Mouse (Mus musculus): ENCODE measurements around the gene Olfr1506.
"Not testable (repeated sequence)": the region's sequence is repeated elsewhere in the genome, so short reads cannot be mapped to it uniquely, and the experiment has no call there.

Olfr1506 gene

DNA sequence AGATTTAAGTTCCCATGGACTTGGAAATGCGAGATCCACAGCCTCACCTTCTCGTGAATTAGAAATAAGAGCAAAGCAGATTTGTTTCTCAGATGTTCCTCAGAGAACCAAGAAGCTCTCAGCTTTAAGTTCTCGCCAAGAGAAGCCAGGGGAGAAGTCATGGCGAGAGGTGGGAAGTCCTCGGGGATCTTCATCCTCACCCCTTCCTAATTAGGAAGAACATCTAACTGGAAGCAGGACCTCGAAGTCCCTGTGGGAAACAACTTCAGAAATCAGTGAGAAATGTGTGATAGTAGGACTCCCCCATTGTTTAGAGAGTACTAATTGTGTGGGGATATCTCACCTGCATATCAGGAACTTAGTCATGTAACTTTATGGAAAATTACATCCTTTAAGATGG lies at the start of gene Olfr1506:
Olfr1506 (minus strand) TSS at position 101 of the 400 bp plus-strand sequence.
- in situ Hi-C loops (cut with MboI; ENCODE audit: low sequenced_read_pairs), result not testable (repeated sequence)

DNA sequence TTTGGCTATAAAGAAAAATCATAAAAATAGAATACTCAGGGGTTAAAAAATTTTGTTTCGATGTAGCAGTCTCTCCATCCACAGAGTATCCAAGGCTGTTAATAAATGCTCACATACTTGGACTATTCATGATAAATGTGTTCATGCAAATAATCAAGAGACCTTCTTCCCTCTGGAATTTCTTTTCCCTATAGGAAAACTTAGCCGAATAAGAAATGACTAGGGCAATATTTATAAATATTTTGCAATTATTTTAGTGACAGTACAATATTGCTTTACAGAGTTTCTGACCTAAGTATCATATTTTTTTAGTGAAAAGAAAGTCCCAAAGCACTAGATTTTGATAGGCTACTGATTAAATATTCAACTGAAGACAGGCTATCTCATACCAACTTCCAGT lies 46.6 kb upstream of the Olfr1506 start, which contains the start of gene Olfr1271:
Olfr1271 (minus strand) TSS at position 101 of the 400 bp plus-strand sequence.
- in situ Hi-C loops (cut with MboI; ENCODE audit: low sequenced_read_pairs), result no loop called here

- in situ Hi-C loops (cut with MboI; ENCODE audit: low sequenced_read_pairs), result no loop called here
These were observed 33.2 kb upstream of the Olfr1506 start, which contains the start of gene Olfr142 for GRCm38 (mm10) chr2:90257492-90257891. Olfr142 (minus strand) TSS chr2:90257592.

DNA sequence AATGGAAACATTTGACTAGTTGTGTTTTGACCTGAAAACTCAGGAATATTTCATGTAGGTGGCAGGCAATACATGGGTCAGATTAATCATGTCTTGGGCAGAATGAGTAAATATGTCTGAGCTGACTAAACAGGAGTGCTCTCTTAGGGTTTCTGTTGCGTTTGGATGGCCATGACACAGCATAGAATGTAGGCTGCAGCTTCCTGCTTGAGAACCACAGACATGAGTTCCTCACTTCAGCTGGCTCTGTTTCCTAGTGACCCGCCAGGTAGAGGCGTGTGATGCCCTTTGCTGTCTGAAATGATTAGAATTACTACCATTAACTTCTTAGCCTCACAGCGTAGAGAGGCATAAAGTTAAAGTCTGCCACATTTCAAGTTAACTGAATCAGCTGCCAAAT lies 24.7 kb downstream of the Olfr1506 start:
- in situ Hi-C loops (cut with MboI; ENCODE audit: low sequenced_read_pairs), result not testable (repeated sequence)

DNA sequence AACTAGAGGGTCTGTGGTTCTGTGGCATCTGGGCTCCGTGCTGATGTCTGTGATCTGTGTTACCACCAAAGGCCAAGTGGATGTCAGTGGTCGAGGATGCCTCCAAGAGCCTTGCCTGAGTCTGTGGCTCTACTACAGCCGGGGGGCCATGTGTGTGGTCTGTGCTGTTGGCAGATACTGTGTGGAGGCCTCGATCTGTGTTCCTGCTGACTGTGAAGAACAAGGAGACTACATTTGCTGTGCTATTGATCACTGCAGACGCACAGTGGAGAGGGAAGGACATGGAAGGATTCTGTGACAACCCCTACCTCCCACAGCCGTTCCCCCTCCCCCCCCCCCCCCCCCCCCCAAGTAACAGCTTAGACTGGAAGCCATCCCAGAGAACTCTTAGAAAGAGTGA lies 29.0 kb downstream of the Olfr1506 start:
- in situ Hi-C loops (cut with MboI; ENCODE audit: low sequenced_read_pairs), result not testable (repeated sequence)

DNA sequence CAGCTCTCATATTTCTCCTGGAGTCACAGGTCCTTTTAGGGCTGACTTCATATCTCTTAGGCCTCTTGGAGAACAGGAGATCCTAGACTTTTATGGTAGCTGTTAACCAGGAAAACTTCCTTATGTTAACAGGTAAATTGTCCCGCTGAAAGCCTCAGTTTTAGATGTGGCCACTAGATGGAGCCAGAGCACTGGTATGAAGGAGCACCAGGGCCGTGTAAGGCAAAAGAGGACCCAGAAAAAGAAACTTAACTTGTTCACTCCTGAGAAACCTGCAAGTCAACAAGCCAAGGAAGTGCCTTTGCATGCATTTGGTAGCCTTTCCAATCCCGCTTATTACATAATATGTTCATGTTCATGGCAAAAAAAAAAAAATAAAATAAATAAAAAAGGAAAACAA lies 29.5 kb downstream of the Olfr1506 start:
- in situ Hi-C loops (cut with MboI; ENCODE audit: low sequenced_read_pairs), result not testable (repeated sequence)

GRCm38 (mm10) chr2:90187082-90187481 lies 37.2 kb downstream of the Olfr1506 start:
- in situ Hi-C loops (cut with MboI; ENCODE audit: low sequenced_read_pairs), result not testable (repeated sequence)

GRCm38 (mm10) chr2:90186082-90186481 lies 38.2 kb downstream of the Olfr1506 start:
- in situ Hi-C loops (cut with MboI; ENCODE audit: low sequenced_read_pairs), result not testable (repeated sequence)
